Mouse (Mus musculus) neural tube, postnatal 0 days (tissue): Measurements from ENCODE around the gene Sun3. TPM values are rescaled to one million over a fixed set of nuclear protein-coding genes. Genes with fewer than 3 reads are reported as not detected.

Source experiments
- polyA plus RNA-seq: library from polyadenylated mRNA; unstranded; fragments of >200 nt; fragmentation: Nextera tagmentation; extraction: Ambion mirVana; gene quantifications from 2 replicates; pipeline ENCODE4 v1.2.1, GENCODE M21; 2015

The Sun3 gene
- polyA plus RNA-seq, result 0.19 and 0.26 TPM in 2 replicates

GRCm38 (mm10) chr11:9048703-9049060 lies at the start of gene Sun3:
TSS of gene Sun3 (minus strand) at chr11:9048991.

DNA sequence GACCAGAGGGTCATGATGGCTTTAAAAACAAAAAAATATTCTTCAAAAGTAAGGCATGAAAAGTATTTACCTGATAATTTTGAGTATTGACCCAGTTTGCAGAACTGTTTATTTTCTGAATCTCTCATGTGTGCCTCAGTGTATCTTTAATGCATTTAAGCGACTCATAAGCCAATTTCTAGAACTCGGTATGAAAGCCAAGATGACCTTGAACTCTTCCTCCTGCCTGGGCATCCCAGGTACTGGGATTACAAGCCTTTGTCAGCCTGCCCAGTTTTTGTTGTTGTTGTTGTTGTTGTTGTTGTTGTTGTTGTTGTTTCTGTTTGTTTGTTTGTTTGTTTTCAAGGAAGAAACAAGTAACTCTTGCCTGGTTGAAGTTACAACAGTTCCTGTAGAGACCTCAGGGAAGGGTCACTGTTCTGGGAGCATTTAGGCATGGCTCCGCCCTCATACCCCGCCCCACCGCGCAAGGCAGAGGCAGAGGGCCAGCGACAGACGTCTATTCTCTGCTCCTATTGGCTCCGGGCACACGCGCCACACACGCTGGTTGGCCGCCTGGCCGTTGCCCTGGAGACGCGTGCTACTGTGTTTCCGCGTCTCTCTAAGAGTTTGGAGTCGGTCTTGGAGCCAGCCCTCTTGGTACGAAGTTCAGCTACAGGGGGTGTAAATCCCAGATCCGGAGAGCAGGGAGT lies 634 bp downstream of the Sun3 start, which contains the start of gene Gm11992:
Gene Gm11992 (plus strand): TSS at position 584 of the 692 bp plus-strand sequence.

DNA sequence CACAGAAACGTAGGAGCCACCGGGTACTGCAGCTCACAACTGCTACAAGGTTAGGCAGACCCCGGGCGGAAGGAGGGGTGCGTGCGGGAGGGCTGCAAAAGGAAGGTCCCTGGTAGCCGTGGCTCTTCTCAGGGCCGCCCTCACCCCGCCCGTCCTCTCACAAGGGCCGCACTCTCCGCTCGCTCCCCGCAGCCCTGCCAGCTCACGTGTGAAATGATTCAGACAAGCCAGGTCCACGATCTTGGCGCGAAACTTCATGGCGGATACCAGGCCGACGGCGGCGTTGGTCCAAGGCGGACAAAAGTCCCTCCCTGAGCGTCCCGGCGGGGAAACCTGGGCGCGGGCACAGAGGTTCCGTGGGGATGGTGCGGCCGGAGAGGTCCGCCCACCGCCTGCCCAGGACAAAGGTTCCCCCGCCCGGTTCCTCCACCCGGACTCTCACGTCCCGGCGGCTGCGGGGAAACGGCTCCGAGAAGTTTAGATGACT lies 37.9 kb downstream of the Sun3 start, which contains the start of gene Hus1:
Gene Hus1 (minus strand): TSS at position 339 of the 487 bp plus-strand sequence.

DNA sequence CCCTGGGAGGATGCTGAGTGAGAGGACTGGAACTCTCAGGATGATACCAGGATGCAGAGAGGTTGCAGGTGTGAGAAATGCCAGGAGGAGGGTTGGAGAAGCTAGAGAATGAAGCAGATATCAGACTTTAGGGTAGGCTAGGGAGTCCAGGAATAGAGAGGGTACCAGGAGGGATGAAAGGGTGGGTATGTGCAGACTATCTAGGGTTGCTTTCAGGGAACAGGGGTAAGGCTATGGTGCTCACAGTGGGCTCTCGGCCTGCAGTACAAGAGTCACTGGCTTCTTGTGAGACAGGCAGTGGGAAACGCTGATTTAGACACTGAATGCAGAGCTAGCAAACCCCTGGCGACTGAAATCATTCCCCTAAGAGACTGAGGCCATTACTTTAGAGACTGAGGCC lies 75.6 kb downstream of the Sun3 start, which contains the start of gene Pkd1l1:
Gene Pkd1l1 (minus strand): TSS at position 101 of the 400 bp plus-strand sequence.

Other genes with a start within 250 kb of the Sun3 start
- gene Pkd1l1, start 75.7 kb downstream of the Sun3 start, polyA plus RNA-seq, result 0.09 and 0.25 TPM in 2 replicates
- 11.6 and 12.1 TPM in 2 replicates for gene Hus1, start 37.8 kb downstream of the Sun3 start, polyA plus RNA-seq
- gene Gm11992, start 397 bp downstream of the Sun3 start, polyA plus RNA-seq, result 3.6 and 4.0 TPM in 2 replicates
- 13.7 and 14.4 TPM in 2 replicates for gene Upp1, start 69.1 kb upstream of the Sun3 start, polyA plus RNA-seq
- 0.03 TPM in 1 of 2 replicates, not detected in the other for gene Abca13, start 143.0 kb upstream of the Sun3 start, polyA plus RNA-seq